Mouse (Mus musculus) ES-Bruce4 (cell line): ENCODE data around the gene Unc119.

Source experiments
- CTCF ChIP-seq: IDR thresholded peaks from one replicate; pipeline ENCODE4 v1.8.1; 2011; ENCODE audit warnings: low read depth, low read length
- POLR2A ChIP-seq: IDR thresholded peaks from one replicate; pipeline ENCODE4 v1.8.1; 2011; ENCODE audit warnings: low read length; ENCODE audit not compliant: insufficient read depth

- no peak for TF ChIP-seq CTCF
- TF ChIP-seq POLR2A = peak; percentile 18
Observed at GRCm38 (mm10) chr11:78343381-78344327, at the start of gene Unc119.
